24 mouse cellular contexts compared by ENCODE assay signal in genomic region chr11:115456182-115456581, GRCm38 (mm10). TPM values are rescaled to one million over a fixed set of nuclear protein-coding genes. Genes with fewer than 3 reads are reported as not detected.
DNase-seq lines count a peak whose midpoint lies in the region; ATAC-seq and TF ChIP-seq lines count a peak whose summit lies in the region.
"Had no signal": no experiment of that assay in that cellular context is flagged by ENCODE, and none has a peak within 500 bp of the region (broad histone marks: within the 10 kb centered on the region; RNA-seq: fewer than 3 reads in every experiment).

No protein-coding gene starts in this region.

- no peak overlapping the region for H3K9ac ChIP-seq in intestine, embryonic 16.5 days (ENCODE audit: low read depth, low read length)
- H3K9ac ChIP-seq: embryonic facial prominence, embryonic 12.5 days; embryonic facial prominence, embryonic 15.5 days; forebrain, postnatal 0 days; hindbrain, embryonic 13.5 days had no signal

- no peak overlapping the region for H3K4me3 ChIP-seq in intestine, embryonic 16.5 days (ENCODE audit: low read length)
- no peak overlapping the region for H3K4me3 ChIP-seq in small intestine, adult 2 months (ENCODE audit: low read depth, low read length)
- H3K4me3 ChIP-seq: embryonic facial prominence, embryonic 12.5 days; embryonic facial prominence, embryonic 15.5 days; hindbrain, embryonic 10.5 days; hindbrain, embryonic 13.5 days had no signal

- H3K27me3 ChIP-seq in intestine, embryonic 16.5 days (replicated peaks; ENCODE audit: control insufficient read depth, insufficient read depth, low read length): no peaks in the 10 kb centered on the region
- no peaks in the 10 kb centered on the region for H3K27me3 ChIP-seq in small intestine, adult 2 months (ENCODE audit: control insufficient read depth, insufficient read depth, low read length)
- H3K27me3 ChIP-seq: embryonic facial prominence, embryonic 12.5 days; embryonic facial prominence, embryonic 15.5 days had no signal

- TF ChIP-seq CTCF in small intestine, adult 2 months (IDR thresholded peaks at IDR 0.05; ENCODE audit: extremely low read depth, insufficient read length, insufficient replicate concordance, low read depth, low read length): no peak

- ATAC-seq in intestine, embryonic 16.5 days: peak; percentile 86
- ATAC-seq: CD4-positive, CD25-positive, alpha-beta regulatory T cell, adult 4 months; forebrain, embryonic 14.5 days; forebrain, postnatal 0 days; hindbrain, embryonic 16.5 days had no signal

- H3K9me3 ChIP-seq in intestine, embryonic 16.5 days (ENCODE audit: control insufficient read depth, low read length): no peaks in the 10 kb centered on the region
- H3K9me3 ChIP-seq: embryonic facial prominence, embryonic 12.5 days; embryonic facial prominence, embryonic 15.5 days; hindbrain, embryonic 10.5 days; hindbrain, embryonic 13.5 days had no signal

- peak overlapping the region; percentile 6 for H3K27ac ChIP-seq in intestine, embryonic 16.5 days (ENCODE audit: low read length)
- peak overlapping the region; percentile 97 for H3K27ac ChIP-seq in small intestine, adult 2 months (ENCODE audit: insufficient read depth, low read depth, low read length)
- H3K27ac ChIP-seq: embryonic facial prominence, embryonic 12.5 days; embryonic facial prominence, embryonic 15.5 days; hindbrain, embryonic 10.5 days; hindbrain, embryonic 13.5 days had no signal

- no peak for TF ChIP-seq POLR2A in small intestine, adult 2 months (IDR thresholded peaks at IDR 0.05; ENCODE audit: low read depth, low read length)

- peaks cover 13% of the 10 kb centered on the region for H3K4me1 ChIP-seq in intestine, embryonic 16.5 days (ENCODE audit: control insufficient read depth, insufficient read depth, low read length)
- H3K4me1 ChIP-seq in small intestine, adult 2 months (ENCODE audit: control insufficient read depth, insufficient read depth, insufficient read length, low read length): peaks cover 46% of the 10 kb centered on the region
- H3K4me1 ChIP-seq: embryonic facial prominence, embryonic 12.5 days had no signal

- peak; percentile 24 for DNase-seq in retina, postnatal 1 day
- DNase-seq in retina, embryonic 14.5 days (ENCODE audit: low spot score): no peak
- DNase-seq in testis, postnatal 10 days (ENCODE audit: low spot score): no peak
- DNase-seq in cerebellum, postnatal 10 days: no peak
- DNase-seq: adrenal gland, postnatal 10 days; adrenal gland, postnatal 36 days; cerebellum, adult 18-20 months; cerebellum, adult 9-10 months; cerebellum, postnatal 25 days; forebrain, postnatal 0 days; gastrocnemius, postnatal 25 days; heart, postnatal 36 days had no signal

- H3K36me3 ChIP-seq in intestine, embryonic 16.5 days (ENCODE audit: control insufficient read depth, insufficient read depth, low read length): no peaks in the 10 kb centered on the region
- no peaks in the 10 kb centered on the region for H3K36me3 ChIP-seq in small intestine, adult 2 months (ENCODE audit: control insufficient read depth, insufficient read depth, low read length)
- H3K36me3 ChIP-seq: embryonic facial prominence, embryonic 12.5 days; embryonic facial prominence, embryonic 15.5 days; hindbrain, embryonic 10.5 days; hindbrain, embryonic 13.5 days had no signal

- no peak overlapping the region for H3K4me2 ChIP-seq in intestine, embryonic 16.5 days (ENCODE audit: low read depth, low read length)
- H3K4me2 ChIP-seq: embryonic facial prominence, embryonic 12.5 days; embryonic facial prominence, embryonic 15.5 days; heart, embryonic 11.5 days; hindbrain, embryonic 13.5 days had no signal

- whole genome bisulfite sequencing in intestine, embryonic 16.5 days: 78% methylated on average over 5 of the region's 5 CpGs
- WGBS in small intestine, adult 2 months: 28% methylated on average over 5 of the region's 5 CpGs

RNA-seq across cellular contexts. Expression of gene Slc16a5, which starts 6.1 kb away (rescaled TPM):
- 3.0 and 3.1 TPM in 2 replicates for polyA plus RNA-seq in intestine, embryonic 16.5 days (2015; fragmentation: Nextera tagmentation; extraction: Ambion mirVana)
- 98.7 and 220 TPM in 2 replicates for polyA plus RNA-seq in small intestine, adult 2 months (2012; rRNA removed)
- polyA plus RNA-seq: forebrain, embryonic 14.5 days; frontal cortex, adult 2 months; heart, embryonic 11.5 days; hindbrain, embryonic 10.5 days had no signal

RNA-seq across cellular contexts. Expression of gene Trim80, which starts 15.8 kb away (rescaled TPM):
- 1.1 and 1.4 TPM in 2 replicates for polyA plus RNA-seq in intestine, embryonic 16.5 days (2015; fragmentation: Nextera tagmentation; extraction: Ambion mirVana)
- polyA plus RNA-seq in small intestine, adult 2 months (2012; rRNA removed): 1.5 and 4.7 TPM in 2 replicates
- polyA plus RNA-seq: C2C12; CD4-positive, CD25-positive, alpha-beta regulatory T cell, adult 4 months; embryonic facial prominence, embryonic 12.5 days; embryonic facial prominence, embryonic 15.5 days; forebrain, embryonic 14.5 days; forebrain, postnatal 0 days; hindbrain, embryonic 13.5 days had no signal

RNA-seq across cellular contexts. Expression of gene Armc7, which starts 19.3 kb away (rescaled TPM):
- 8.0 and 9.2 TPM in 2 replicates for polyA plus RNA-seq in intestine, embryonic 16.5 days (2015; fragmentation: Nextera tagmentation; extraction: Ambion mirVana)
- 13.2 and 16.3 TPM in 2 replicates for polyA plus RNA-seq in small intestine, adult 2 months (2012; rRNA removed)

RNA-seq across cellular contexts. Expression of gene Nt5c, which starts 35.5 kb away (rescaled TPM):
- 166 and 174 TPM in 2 replicates for polyA plus RNA-seq in intestine, embryonic 16.5 days (2015; fragmentation: Nextera tagmentation; extraction: Ambion mirVana)
- polyA plus RNA-seq in small intestine, adult 2 months (2012; rRNA removed): 56.8 and 132 TPM in 2 replicates

RNA-seq across cellular contexts. Expression of gene Kctd2, which starts 36.3 kb away (rescaled TPM):
- 2.8 and 3.5 TPM in 2 replicates for polyA plus RNA-seq in intestine, embryonic 16.5 days (2015; fragmentation: Nextera tagmentation; extraction: Ambion mirVana)
- polyA plus RNA-seq in small intestine, adult 2 months (2012; rRNA removed): 13.4 and 27.3 TPM in 2 replicates

Comparison
In these comparisons a context has a peak if more than half of its experiments do, and no peak if none do; other contexts are left out.
1. RNA of gene Slc16a5, which starts 6.1 kb away (polyA plus RNA-seq): 98.7 to 220 TPM in small intestine, adult 2 months; 3.0 to 3.1 TPM in intestine, embryonic 16.5 days; every median in the first group is over 10 times any median in the second.